Mouse (Mus musculus) effector memory CD4-positive, alpha-beta T cell, adult 5 months (primary cell): Measurements from ENCODE around the gene Olfr1080. TPM values are rescaled to one million over a fixed set of nuclear protein-coding genes. Genes with fewer than 3 reads are reported as not detected.

Experiments
- polyA plus RNA-seq: library from polyadenylated mRNA; unstranded; fragments of 100-300 nt; shearing (Covaris generic); gene quantifications from one replicate; pipeline ENCODE4 v1.2.1, GENCODE M21; 2017

Olfr1080 gene
- not detected for polyA plus RNA-seq

GRCm38 (mm10) chr2:86558135-86558534, at the start of gene Olfr1080:
Gene Olfr1080 (minus strand): TSS chr2:86558235.

GRCm38 (mm10) chr2:86598866-86599265, 40.8 kb upstream of the Olfr1080 start, which contains the start of gene Olfr1082:
Gene Olfr1082 (minus strand): TSS chr2:86598966.

GRCm38 (mm10) chr2:86542380-86542779, 15.7 kb downstream of the Olfr1080 start, which contains the start of gene Olfr1079:
Gene Olfr1079 (minus strand): TSS chr2:86542480.

GRCm38 (mm10) chr2:86508161-86508560, 49.9 kb downstream of the Olfr1080 start, which contains the start of gene Olfr1076:
Gene Olfr1076 (plus strand): TSS chr2:86508461.

Other genes with a start within 250 kb of the Olfr1080 start
- not detected for gene Olfr1053, start 243.0 kb downstream of the Olfr1080 start, polyA plus RNA-seq
- gene Olfr1054, start 222.8 kb downstream of the Olfr1080 start, polyA plus RNA-seq = not detected
- not detected for gene Olfr1055, start 208.0 kb downstream of the Olfr1080 start, polyA plus RNA-seq
- gene Olfr1056, start 195.8 kb downstream of the Olfr1080 start, polyA plus RNA-seq = not detected
- gene Olfr1057, start 179.8 kb downstream of the Olfr1080 start, polyA plus RNA-seq = not detected
- not detected for gene Olfr1058, start 169.7 kb downstream of the Olfr1080 start, polyA plus RNA-seq
- gene Olfr1061, start 144.2 kb downstream of the Olfr1080 start, polyA plus RNA-seq = not detected
- gene Olfr1062, start 131.5 kb downstream of the Olfr1080 start, polyA plus RNA-seq = not detected
- gene Olfr1065, start 107.6 kb downstream of the Olfr1080 start, polyA plus RNA-seq = not detected
- gene Olfr1066, start 102.0 kb downstream of the Olfr1080 start, polyA plus RNA-seq = not detected
- not detected for gene Olfr228, start 70.8 kb downstream of the Olfr1080 start, polyA plus RNA-seq
- not detected for gene Olfr1076, start 49.8 kb downstream of the Olfr1080 start, polyA plus RNA-seq
- not detected for gene Olfr1079, start 15.8 kb downstream of the Olfr1080 start, polyA plus RNA-seq
- gene Olfr1082, start 40.7 kb upstream of the Olfr1080 start, polyA plus RNA-seq = not detected
- not detected for gene Olfr1084, start 81.5 kb upstream of the Olfr1080 start, polyA plus RNA-seq
- gene Olfr1085, start 103.8 kb upstream of the Olfr1080 start, polyA plus RNA-seq = not detected
- gene Olfr1086, start 121.9 kb upstream of the Olfr1080 start, polyA plus RNA-seq = not detected
- not detected for gene Olfr1087, start 140.2 kb upstream of the Olfr1080 start, polyA plus RNA-seq
- not detected for gene Olfr1089, start 175.5 kb upstream of the Olfr1080 start, polyA plus RNA-seq
- not detected for gene Olfr1090, start 200.8 kb upstream of the Olfr1080 start, polyA plus RNA-seq
- gene Olfr1093, start 224.2 kb upstream of the Olfr1080 start, polyA plus RNA-seq = not detected